Mouse (Mus musculus) heart, postnatal 0 days (tissue): Measurements from ENCODE around the gene Aspscr1. TPM values are rescaled to one million over a fixed set of nuclear protein-coding genes. Genes with fewer than 3 reads are reported as not detected.
A peak's percentile ranks its signal among the peaks of the same experiment; 100 is the strongest.

ENCODE experiments used
- ATAC-seq: fragments of 200-750 bp; cut with Nextera tagmentation; 2 replicates; pipeline ENCODE4 v1.8.0; 2017; ENCODE audit warnings: low read depth, moderate number of reproducible peaks, moderate library complexity; ENCODE audit not compliant: insufficient read depth
- DNase-seq: peaks from one replicate; pipeline ENCODE4 v3.0.0-alpha.2; 2016; ENCODE audit warnings: low spot score
- H3K27ac ChIP-seq: fragments of 300-500 bp; sonication (generic); 2 replicates; pipeline ENCODE4 v1.5.1; 2014; ENCODE audit warnings: low read depth, mild to moderate bottlenecking
- H3K27me3 ChIP-seq: fragments of 300-500 bp; sonication (generic); 2 replicates; pipeline ENCODE4 v1.6.1; 2014; ENCODE audit warnings: low read length, mixed read lengths; ENCODE audit not compliant: control insufficient read depth, insufficient read depth
- H3K36me3 ChIP-seq: fragments of 300-500 bp; sonication (generic); replicated peaks from 2 replicates; pipeline ENCODE4 v1.6.1; 2014; ENCODE audit warnings: low read length, mixed read lengths; ENCODE audit not compliant: control insufficient read depth, insufficient read depth
- H3K4me1 ChIP-seq: fragments of 300-500 bp; sonication (generic); 2 replicates; pipeline ENCODE4 v1.6.1; 2014; ENCODE audit warnings: antibody characterized with exemption; ENCODE audit not compliant: control insufficient read depth, insufficient read depth
- H3K4me2 ChIP-seq: fragments of 300-500 bp; sonication (generic); 2 replicates; pipeline ENCODE4 v1.6.1; 2014; ENCODE audit warnings: low read depth, mild to moderate bottlenecking, low read length, moderate library complexity
- H3K4me3 ChIP-seq: fragments of 300-500 bp; sonication (generic); 2 replicates; pipeline ENCODE4 v1.5.1; 2014; ENCODE audit warnings: low read depth, low read length
- H3K9ac ChIP-seq: fragments of 300-500 bp; sonication (generic); replicated peaks from 2 replicates; pipeline ENCODE4 v1.6.1; 2014; ENCODE audit warnings: low read depth, low read length, mixed read lengths
- H3K9me3 ChIP-seq: fragments of 300-500 bp; sonication (generic); replicated peaks from 2 replicates; pipeline ENCODE4 v1.6.1; 2016; ENCODE audit warnings: low read length; ENCODE audit not compliant: control insufficient read depth
- CTCF ChIP-seq: IDR thresholded peaks from 2 replicates; pipeline ENCODE4 v1.5.1; 2016; ENCODE audit warnings: antibody characterized with exemption, control low read depth, low read depth
- EP300 ChIP-seq: IDR thresholded peaks from 2 replicates; pipeline ENCODE4 v1.6.1; 2016; ENCODE audit warnings: antibody characterized with exemption, low read depth
- WGBS: fragments of 180-500 bp; shearing (Covaris S2); extraction: QIAGEN DNeasy Blood & Tissue Kit; methylation state at CpG from one replicate; pipeline ENCODE4 v1.1.7; 2014; 5-methylcytosine and 5-hydroxymethylcytosine counted together
- polyA plus RNA-seq: library from polyadenylated mRNA; unstranded; fragments of >200 nt; fragmentation: Nextera tagmentation; extraction: Ambion mirVana; gene quantifications from 2 replicates; pipeline ENCODE4 v1.2.1, GENCODE M21; 2015
- total RNA-seq: library from RNA; depleted of rRNA; stranded (reverse); fragments of >200 nt; gene quantifications from 2 replicates; pipeline ENCODE4 v1.2.3, GENCODE M21; 2014; ENCODE audit warnings: low replicate concordance

The Aspscr1 gene
- total and polyA plus RNA-seq, 2 experiments from 2014 or later: 87.9 to 146 TPM

DNA sequence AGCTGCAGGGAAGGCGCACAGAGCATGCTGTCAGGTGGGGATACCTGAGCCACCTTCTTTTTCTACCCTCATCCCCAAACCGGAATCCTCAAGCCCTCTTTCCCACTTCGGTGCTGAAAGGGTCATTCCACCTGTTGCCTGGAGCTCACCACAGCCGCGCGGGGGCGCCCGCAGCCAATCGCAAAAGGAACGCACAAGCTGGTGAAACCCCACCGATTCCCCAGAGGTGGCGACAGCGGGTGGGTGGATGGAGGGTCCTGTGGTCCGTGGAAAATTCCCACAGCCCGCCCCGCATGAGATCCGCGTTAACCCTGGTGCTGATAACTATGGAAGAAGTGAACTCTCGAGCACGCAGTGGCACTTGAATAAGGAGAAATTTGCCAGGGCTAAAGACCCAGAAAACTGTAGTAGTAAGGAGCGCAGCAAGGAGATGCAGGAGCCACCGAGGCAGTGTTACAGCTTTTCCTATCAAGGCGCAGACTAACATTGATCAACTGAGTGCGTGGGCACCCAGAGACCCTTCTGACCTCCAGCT lies 13.8 kb upstream of the Aspscr1 start:
- no peak overlapping the region for H3K9ac ChIP-seq
- H3K27me3 ChIP-seq: peaks cover 70% of the 10 kb centered on the region
- TF ChIP-seq CTCF (peak; percentile 85), EP300 (no peak)
- peaks cover 12% of the 10 kb centered on the region; the same call in 1 of the 2 replicates for H3K4me1 ChIP-seq
- ATAC-seq (no peak), DNase-seq (peak; percentile 66)
- H3K4me2 ChIP-seq: peak overlapping the region; percentile 21; the same call in 1 of the 2 replicates
- no peaks in the 10 kb centered on the region for H3K9me3 ChIP-seq
- no peaks in the 10 kb centered on the region for H3K36me3 ChIP-seq
- no peak overlapping the region; the same call in 1 of the 2 replicates for H3K4me3 ChIP-seq
- 4% methylated on average over 24 of the region's 24 CpGs for WGBS
- H3K27ac ChIP-seq: no peak overlapping the region

- peak overlapping the region; percentile 70 for H3K4me2 ChIP-seq
- no peak overlapping the region for H3K27ac ChIP-seq
- no peaks in the 10 kb centered on the region for H3K9me3 ChIP-seq
- no peak for TF ChIP-seq EP300
- TF ChIP-seq CTCF: no peak
- H3K36me3 ChIP-seq: no peaks in the 10 kb centered on the region
- ATAC-seq: no peak
- H3K9ac ChIP-seq: 0 out of 2 replicates have a peak overlapping the region, but pooled peaks have one; percentile 31
- WGBS: 3% methylated on average over 48 of the region's 50 CpGs
- peaks cover 12% of the 10 kb centered on the region; the same call in 1 of the 2 replicates for H3K4me1 ChIP-seq
- DNase-seq: no peak
- H3K27me3 ChIP-seq: peaks cover 73% of the 10 kb centered on the region
- peak overlapping the region; percentile 47 for H3K4me3 ChIP-seq
These were observed 13.1 kb upstream of the Aspscr1 start for GRCm38 (mm10) chr11:120659509-120660300.

DNA sequence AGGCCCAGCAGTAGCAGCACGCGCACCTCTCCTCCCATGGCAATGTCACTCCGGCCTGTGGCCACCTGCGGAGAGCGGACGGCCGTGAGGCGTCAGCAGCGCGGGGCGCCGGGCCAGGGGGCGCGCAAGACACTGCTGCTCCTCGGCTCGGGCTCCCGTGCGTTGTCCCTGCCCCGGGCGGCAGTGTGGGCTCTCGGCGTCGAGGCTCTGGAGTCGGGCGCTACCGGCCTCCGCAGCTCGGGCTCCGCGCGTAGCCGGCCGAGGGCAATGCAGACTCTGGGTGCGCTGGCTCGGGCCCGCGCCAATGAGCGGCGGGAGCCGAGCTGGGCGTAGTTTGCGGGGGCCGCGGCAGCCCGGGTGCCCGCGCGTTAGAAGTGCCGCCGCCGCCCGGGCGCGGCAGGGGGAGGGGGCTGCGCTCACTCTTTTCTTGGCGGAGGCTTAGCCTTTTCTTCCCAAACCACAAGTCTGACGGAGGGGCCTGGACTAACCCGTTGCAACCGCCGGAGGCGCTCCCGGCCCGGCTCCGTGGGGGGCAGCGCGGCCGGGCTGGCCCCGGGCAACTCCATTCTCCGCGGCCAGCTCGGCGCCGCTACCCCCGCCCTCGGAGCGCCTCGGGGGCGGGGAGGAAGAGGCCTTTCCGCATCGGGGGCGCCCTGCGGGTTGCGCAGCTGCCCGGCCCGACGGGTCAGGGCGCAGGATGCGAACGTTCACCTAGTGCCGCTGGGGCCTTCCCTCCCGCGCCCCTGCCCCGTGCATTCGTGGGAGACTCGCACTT lies 12.3 kb upstream of the Aspscr1 start:
- peaks cover 79% of the 10 kb centered on the region for H3K27me3 ChIP-seq
- H3K9ac ChIP-seq: peak overlapping the region; percentile 27; the same call in 1 of the 2 replicates
- peaks cover 12% of the 10 kb centered on the region for H3K4me1 ChIP-seq
- no peaks in the 10 kb centered on the region for H3K36me3 ChIP-seq
- ATAC-seq: peak; percentile 63
- under 1% methylated on average over 70 of the region's 95 CpGs for WGBS
- no peak for DNase-seq
- no peaks in the 10 kb centered on the region for H3K9me3 ChIP-seq
- no peak for TF ChIP-seq CTCF
- no peak overlapping the region for H3K27ac ChIP-seq
- peak overlapping the region; percentile 47 for H3K4me3 ChIP-seq
- H3K4me2 ChIP-seq: peak overlapping the region; percentile 70

DNA sequence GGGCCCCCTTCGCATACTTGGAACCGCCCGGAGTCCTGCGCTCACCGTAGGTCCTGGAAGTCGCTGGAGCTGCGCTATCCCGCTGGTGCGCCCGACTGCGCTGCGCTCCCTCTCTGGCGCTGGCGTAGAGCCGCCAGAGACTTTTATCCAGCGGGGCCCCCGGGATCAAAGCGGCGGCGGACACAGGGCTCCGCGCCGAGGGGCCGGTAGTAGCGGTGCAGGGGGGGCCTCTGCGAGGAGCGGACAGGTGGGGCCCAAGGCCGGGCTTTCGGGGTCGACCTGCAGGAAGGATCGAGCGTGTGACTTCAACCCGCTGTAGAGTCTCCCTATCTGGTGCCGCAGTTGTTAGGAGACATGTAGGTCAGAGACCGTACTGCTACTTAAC lies 11.7 kb upstream of the Aspscr1 start, which contains the start of gene Notum:
Gene Notum (minus strand): TSS at position 100 of the 385 bp plus-strand sequence.
- Histone ChIP-seq H3K9ac (peak within 1 kb of the TSS; percentile 27; the same call in 1 of the 2 replicates), H3K27ac (no peak within 1 kb of the TSS), H3K4me2 (peak within 1 kb of the TSS; percentile 70), H3K4me1 (peaks cover 12% of the 10 kb centered on the region), H3K4me3 (peak within 1 kb of the TSS; percentile 47), H3K36me3 (no peaks in the 10 kb centered on the region), H3K27me3 (peaks cover 80% of the 10 kb centered on the region), H3K9me3 (no peaks in the 10 kb centered on the region)
- DNase-seq (no peak), ATAC-seq (no peak)
- TF ChIP-seq CTCF (no peak), EP300 (no peak)
- under 1% methylated on average over 34 of the region's 35 CpGs for WGBS

DNA sequence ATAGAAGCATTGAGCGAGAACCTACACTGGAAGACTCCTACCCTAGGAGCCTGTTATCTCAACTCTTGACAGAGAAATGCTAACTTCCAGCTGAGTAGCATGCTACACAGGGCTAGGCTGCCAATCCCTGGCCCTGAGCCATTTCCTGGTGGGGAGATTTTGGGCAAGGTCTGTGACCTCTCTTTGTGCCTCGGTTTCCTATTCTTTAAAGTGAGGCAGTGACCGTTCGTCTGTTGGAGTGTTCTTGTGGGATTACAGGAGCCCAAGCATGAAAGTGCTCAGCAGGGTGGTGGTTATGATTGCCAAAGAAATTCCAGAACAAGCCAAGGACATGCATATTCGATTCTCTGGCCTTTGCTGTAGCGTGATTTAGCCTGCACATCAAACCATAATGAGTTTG lies 10.0 kb upstream of the Aspscr1 start:
- H3K9me3 ChIP-seq: no peaks in the 10 kb centered on the region
- H3K27ac ChIP-seq: no peak overlapping the region
- no peak for DNase-seq
- H3K36me3 ChIP-seq: no peaks in the 10 kb centered on the region
- peaks cover 12% of the 10 kb centered on the region for H3K4me1 ChIP-seq
- ATAC-seq: no peak
- TF ChIP-seq EP300 (no peak), CTCF (no peak)
- H3K9ac ChIP-seq: no peak overlapping the region
- 51% methylated on average over 6 of the region's 6 CpGs for WGBS
- H3K4me3 ChIP-seq: no peak overlapping the region
- H3K27me3 ChIP-seq: peaks cover 70% of the 10 kb centered on the region
- H3K4me2 ChIP-seq: no peak overlapping the region
